Mouse (Mus musculus) lung, postnatal 0 days (tissue): ENCODE results near the gene Camkmt.

Experiments
- CTCF ChIP-seq: IDR thresholded peaks from 2 replicates; pipeline ENCODE4 v1.5.1; 2016; ENCODE audit warnings: antibody characterized with exemption, mild to moderate bottlenecking
- EP300 ChIP-seq: IDR thresholded peaks from 2 replicates; pipeline ENCODE4 v1.6.1; 2016; ENCODE audit warnings: antibody characterized with exemption, mild to moderate bottlenecking, control low read depth

DNA sequence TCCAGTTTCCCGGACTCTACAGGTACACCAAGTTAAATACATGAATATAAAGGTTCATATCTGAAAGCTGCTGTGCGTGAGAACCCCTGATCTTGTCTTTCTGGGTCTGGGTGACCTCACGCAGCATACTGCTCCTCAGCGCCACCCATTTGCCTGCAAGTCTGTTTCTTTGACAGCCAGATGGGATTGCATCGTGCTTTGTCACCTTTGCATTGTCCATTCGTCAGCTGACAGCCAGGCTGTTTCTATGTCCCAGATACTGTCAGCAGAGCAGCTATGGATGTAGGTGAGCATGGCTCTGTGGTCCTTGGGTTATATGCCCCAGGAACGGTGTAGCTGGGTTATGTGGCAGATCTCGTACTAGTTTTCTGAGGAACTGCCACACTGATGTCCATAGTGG lies 278.4 kb downstream of the Camkmt start:
- TF ChIP-seq CTCF (no peak), EP300 (no peak)
